Mouse (Mus musculus) liver, adult 2 months (tissue): ENCODE results near the gene Zfp787.

Experiments
- CTCF ChIP-seq: fragments of 200-500 bp; IDR thresholded peaks from 2 replicates; pipeline ENCODE4 v1.5.1; 2011; ENCODE audit warnings: low read depth, low read length, control low read depth
- POLR2A ChIP-seq: fragments of 200-500 bp; IDR thresholded peaks from 2 replicates; pipeline ENCODE4 v1.6.1; 2011; ENCODE audit warnings: low read length, control low read depth; ENCODE audit not compliant: insufficient read depth; ENCODE audit errors: extremely low read depth

GRCm38 (mm10) chr7:6155031-6155872 lies 545 bp downstream of the Zfp787 start:
- TF ChIP-seq POLR2A (peak; percentile 66), CTCF (no peak)
